Mouse (Mus musculus): Measurements from ENCODE around the gene Xpot.

The Xpot gene

DNA sequence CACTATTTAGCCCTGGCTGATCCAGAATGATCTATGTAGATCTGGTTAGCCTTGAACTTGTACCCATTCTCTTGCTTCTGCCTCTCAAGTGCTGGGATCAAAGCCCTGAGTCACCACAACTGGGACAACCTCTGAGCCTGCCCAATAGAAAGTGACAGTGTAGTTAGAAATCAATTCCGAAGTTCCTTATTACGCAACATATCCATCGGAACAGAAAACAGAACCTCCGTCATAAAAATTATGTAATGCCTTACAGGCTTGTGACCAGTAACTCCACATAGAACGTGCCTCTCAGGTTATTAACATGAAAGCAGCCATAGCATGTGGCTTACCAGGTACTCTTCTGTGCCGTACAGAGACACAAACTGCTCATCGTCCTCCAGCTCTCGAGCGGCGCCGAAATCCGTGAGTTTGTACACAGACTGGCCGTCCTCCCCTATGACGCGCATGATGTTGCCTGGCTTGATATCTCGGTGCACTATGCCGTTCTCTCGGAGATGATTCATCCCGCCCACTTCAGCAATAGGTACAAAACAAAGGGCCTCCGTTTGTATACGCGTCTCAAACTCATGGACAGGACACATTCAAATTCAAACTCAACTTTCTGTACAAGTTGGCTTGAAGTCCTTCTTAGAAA, 54.5 kb downstream of the Xpot start:
- DNase-seq: no peak

DNA sequence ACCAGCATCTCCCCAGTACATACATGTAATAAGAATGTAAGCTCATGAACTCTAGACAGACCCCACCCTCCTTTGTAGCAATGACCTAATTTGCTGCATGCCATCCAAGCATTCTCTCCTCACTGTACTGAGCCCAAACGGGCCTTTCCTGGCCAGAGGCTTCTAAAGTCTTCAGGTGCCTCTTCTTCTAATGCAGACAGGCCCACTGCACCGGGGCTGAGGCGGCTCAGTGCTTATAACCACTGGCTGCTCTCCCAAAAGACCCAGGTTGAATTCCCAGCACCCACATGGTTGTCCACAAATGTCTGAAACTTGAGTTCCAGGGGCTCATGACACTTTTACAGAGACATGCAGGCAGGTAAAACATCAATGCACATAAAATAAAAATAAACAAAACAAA, 55.1 kb downstream of the Xpot start:
- DNase-seq: no peak

DNA sequence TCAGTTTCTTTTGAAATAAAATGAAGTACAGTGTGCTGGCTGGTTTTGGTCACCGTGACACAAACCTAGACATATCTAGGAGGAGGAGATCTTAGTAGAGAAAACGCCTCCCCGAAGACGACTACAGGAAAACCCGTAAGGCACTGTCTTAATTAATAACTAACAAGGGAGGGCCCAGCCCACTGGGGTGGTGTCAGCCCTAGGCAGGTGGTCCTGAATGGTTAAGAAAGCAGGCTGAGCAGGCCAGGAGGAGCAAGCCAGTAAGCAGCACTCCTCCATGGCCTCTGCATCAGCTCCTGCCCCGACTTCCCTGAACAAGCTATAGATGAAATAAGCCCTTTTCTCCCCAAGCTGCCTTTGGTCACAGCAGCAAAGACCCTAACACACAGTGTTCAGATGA, 56.3 kb downstream of the Xpot start:
- DNase-seq: no peak

DNA sequence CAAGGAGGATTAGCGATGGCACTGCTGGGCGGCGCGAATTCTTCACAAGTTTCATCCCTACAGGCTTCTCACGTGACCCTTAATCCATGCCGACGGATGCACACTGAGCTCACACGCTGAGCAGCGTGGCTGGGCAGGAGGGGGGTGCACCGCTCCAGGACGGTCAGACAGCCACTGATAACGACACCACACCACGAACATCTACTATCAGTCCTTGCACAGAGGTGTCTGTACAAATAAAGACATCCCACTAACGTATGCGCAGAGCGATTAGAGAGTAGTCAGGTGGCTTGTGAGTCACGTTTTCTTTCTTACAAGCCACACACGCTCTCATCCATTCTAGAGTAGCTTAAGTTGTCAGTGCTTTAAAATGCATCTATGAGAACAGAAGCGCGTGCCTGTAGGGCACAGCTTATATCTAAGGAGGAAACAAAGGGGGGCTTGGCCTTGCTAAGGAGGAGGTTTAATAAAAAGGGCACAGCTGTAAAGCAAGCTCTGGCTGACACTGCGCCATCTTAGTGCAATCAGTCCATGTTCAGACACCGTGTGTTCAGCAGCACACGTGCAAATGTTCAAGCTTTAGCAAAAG, 57.0 kb downstream of the Xpot start:
- no peak for DNase-seq

DNA sequence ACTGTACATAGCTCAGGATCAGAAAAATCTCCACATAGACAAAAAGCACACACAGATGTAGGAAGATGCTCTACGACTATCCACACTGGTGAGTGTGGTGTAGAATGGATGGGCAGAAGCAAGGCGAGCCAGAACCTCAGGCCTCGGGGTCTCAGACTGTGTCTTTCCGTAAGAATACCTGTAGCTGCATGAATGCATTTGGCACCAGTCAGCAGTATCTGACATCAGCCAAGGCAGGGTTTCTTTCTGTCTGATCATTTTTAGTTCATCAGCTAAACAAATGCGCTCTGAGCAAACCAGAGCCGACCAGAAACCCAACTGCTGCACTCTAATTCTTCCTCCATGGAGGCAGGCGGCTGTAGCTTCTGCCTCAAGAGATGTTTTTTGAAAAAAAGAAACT, 57.6 kb downstream of the Xpot start:
- no peak for DNase-seq

DNA sequence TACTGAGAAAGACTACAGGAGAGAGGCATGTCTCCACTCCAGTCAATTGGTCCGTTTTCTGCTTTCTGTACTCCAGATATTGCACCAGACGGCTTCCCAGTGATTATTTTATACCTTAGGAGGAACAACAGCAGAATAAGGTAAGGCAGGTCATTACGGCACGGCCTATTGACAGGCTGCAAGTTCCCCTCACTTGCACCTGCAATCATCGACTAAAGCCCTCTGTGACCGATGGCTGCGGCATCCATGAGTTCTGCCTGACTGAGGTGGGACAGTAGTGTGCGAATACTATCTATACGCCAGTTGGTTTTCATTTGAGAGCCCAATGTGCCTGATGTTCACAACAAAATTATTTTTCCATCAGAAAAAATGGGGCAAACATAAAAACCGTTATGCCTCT, 58.1 kb downstream of the Xpot start:
- DNase-seq: no peak

DNA sequence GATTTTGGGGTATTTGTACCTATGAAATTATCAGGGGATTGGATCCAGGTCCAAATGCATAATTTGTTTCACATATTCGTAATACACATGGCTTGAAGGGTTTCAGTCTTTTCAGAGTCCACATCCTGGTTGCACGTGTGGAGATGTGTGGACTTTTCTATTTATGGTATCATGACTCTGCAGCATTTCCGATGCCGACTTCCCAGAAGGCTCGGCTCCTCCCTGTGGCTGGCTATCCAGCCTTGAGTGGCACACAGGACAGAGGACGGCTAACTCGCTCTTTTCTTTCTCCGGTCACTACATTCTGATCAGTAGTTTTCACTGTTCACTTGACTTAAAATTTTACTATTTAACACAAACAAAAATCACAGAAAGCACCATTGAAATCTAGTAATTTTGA, 61.7 kb downstream of the Xpot start:
- no peak for DNase-seq

DNA sequence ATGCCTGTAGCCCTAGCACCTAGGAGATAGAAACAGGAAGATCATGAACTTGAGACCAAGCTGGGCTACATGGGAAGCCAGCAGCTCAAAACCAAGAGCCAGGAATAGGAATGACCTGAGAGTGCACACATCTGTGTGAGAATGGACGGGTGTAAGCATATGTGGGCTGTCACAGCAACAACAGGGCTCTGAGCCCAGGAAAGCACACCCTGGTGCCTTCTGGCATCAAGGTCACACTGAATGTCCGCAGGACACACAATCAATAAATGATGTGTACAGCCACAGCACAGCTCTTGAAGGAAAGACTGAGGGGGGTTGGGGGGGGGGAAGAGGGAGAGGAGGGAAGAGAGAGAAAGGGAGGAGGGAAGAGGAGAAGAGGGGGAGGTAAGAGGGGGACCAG, 67.9 kb downstream of the Xpot start:
- no peak for DNase-seq

DNA sequence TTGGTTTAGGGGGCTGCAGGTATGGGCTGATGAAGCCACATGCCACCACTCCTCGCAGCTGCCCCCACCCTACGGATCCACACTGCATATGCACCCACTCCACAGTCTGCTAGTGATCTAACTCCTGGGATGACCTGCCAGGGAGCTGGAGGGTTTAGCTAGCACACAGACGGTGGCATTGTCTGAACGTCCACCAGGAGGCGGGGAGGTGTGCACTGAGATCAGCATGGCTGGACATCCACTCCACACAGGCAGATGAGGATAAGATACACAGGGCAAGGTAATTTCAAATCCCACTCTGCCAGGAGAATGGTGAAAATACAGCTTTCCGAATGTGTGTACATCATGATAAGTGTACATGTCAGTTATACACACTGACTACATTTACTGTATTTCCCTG, 69.9 kb downstream of the Xpot start:
- DNase-seq: no peak

DNA sequence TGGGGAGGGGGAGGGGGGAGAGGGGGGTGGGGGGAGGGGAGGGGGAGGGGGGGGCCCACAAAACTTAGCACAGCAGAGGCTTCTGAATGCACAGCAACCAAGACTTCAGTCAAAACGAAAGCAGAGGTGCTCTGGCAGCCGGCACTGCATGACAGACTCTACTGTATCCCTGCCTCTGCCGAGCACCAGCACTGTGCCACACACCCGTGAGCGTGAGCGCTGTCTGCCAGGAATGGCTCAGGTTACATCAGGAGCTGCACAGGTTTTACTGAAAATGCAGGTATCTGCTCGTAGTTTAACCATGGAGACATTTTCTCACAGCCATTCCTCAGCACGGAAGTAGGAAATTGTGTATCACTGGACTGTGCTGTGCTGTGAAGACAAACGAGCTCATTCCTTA, 75.8 kb downstream of the Xpot start:
- DNase-seq: no peak

DNA sequence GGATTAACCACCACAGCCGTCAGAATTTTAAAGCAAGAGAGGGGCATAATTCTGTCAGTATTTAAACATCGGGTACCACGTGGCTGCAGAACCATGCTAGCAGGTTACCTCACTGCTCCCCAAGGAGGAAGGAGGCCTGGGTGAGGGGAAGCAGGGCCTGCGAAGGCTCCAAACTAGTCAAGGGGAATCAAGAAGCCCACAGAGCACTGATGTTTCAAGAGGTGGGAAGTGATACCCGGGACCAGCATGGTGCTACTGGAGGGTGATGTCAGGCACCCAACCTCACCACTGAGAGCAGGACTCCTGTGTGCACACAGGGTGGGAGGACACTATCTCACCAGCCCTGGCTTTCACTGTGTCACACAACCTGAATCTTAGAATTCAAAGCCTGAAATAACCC, 76.5 kb downstream of the Xpot start:
- DNase-seq: no peak

DNA sequence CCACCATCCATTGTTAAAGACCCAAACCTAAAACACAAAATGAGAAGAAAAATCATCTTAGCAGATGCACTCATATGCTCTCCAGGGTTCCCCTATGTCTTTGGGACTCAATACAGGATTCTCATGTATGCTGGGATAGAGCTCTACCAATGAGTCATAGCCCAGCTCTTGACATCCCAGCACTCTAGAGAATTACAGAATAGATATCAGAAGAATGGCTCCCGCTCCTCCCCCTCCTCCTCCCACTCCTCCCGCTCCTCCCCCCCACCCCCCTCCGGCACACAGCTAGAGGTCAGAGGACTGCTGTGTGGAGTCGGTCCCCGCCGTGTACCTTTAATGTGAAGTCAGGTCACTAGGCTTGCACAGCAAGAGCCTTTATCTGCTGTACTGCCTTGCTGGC, 79.0 kb downstream of the Xpot start:
- DNase-seq: no peak

DNA sequence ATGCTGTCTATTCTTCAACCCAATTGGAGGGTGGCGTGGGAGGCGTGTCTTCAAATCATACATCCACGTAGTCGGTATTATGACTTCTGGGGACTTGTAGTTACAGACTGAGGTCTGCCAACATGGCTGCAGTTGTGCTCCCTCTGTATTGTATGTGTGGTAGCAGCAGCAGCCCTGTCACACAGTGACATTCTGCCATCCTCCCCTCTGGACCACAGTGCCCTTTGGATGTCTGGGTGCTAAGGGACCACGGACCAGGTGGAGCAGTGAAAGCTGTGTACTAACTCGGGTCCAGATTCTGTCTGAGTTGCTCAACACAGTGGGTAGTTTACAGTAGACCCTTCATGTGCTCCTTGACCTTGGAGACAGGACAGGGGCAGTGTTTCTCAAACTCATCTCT, 82.6 kb downstream of the Xpot start:
- no peak for DNase-seq

DNA sequence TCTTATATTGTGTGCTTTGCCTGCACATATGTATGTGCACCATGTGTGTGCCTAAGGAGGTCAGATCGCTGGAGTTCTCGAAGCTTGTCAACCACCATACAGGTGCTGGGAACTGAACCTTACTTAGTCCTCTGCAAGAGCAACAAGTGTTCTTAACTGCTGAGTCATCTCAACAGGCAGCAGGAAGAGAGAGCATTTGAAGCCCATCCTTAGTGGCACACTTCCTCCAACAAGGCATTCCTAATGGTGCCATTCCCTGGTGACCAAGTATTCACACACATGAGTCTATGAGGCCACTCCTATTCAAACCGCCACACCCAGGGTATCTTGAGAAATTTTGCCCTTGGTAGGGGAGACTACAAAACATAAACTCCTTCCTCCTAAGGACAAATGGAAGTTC, 84.0 kb downstream of the Xpot start:
- DNase-seq: no peak

Data from cerebellum, adult 18-20 months (tissue).